Mouse (Mus musculus): ENCODE measurements around the gene Prkn.

GRCm38 (mm10) chr17:10901686-10902228, 61.6 kb downstream of the Prkn start:
- TF ChIP-seq POLR2A (IDR thresholded peaks at IDR 0.05; ENCODE audit: low read depth, low read length) (no peak), CTCF (IDR thresholded peaks at IDR 0.05; ENCODE audit: borderline replicate concordance, insufficient read depth, low read length) (no peak)
